Mouse (Mus musculus) ES-E14 (cell line): ENCODE results near the gene Taf15. TPM values are rescaled to one million over a fixed set of nuclear protein-coding genes. Genes with fewer than 3 reads are reported as not detected.

Experiments used
- DNase-seq: peaks from one replicate; pipeline ENCODE4 v3.0.0-alpha.2; 2013; ENCODE audit warnings: low read depth, low spot score
- H3K27ac ChIP-seq: 2 replicates; pipeline ENCODE4 v1.5.1; 2012; ENCODE audit warnings: low read depth, mild to moderate bottlenecking, low read length, moderate library complexity, mixed read lengths; ENCODE audit not compliant: poor library complexity, insufficient read depth, severe bottlenecking
- H3K36me3 ChIP-seq: 2 replicates; pipeline ENCODE4 v1.6.1; 2012; ENCODE audit warnings: mild to moderate bottlenecking, low read length, moderate library complexity, mixed read lengths; ENCODE audit not compliant: control insufficient read depth, poor library complexity, insufficient read depth, severe bottlenecking
- H3K4me1 ChIP-seq, 2 experiments: fragments of 150-350 bp in 1 of 2; sonication (generic) in 1 of 2; 2 replicates each; pipeline ENCODE4 v1.6.1; 2012; ENCODE audit warnings: low read length in 2 of 2, mild to moderate bottlenecking in 1 of 2, mixed read lengths in 1 of 2; ENCODE audit not compliant: control insufficient read depth in 2 of 2, insufficient read depth in 2 of 2, poor library complexity in 1 of 2
- H3K4me3 ChIP-seq, 2 experiments: fragments of 150-350 bp in 1 of 2; sonication (generic) in 1 of 2; 2 replicates each; pipeline ENCODE4 v1.5.1; 2012; ENCODE audit warnings: low read length in 2 of 2, low read depth in 1 of 2, mild to moderate bottlenecking in 1 of 2, mixed read lengths in 1 of 2; ENCODE audit not compliant: insufficient read depth in 1 of 2, poor library complexity in 1 of 2, severe bottlenecking in 1 of 2
- H3K9ac ChIP-seq: 2 replicates; pipeline ENCODE4 v1.6.1; 2012; ENCODE audit warnings: low read depth, mild to moderate bottlenecking, low read length, mixed read lengths; ENCODE audit not compliant: poor library complexity, insufficient read depth, severe bottlenecking
- H3K9me3 ChIP-seq: fragments of 150-350 bp; sonication (generic); 2 replicates; pipeline ENCODE4 v1.6.1; 2012; ENCODE audit warnings: low read depth, mild to moderate bottlenecking, low read length; ENCODE audit not compliant: control insufficient read depth, insufficient read depth
- CHD2 ChIP-seq: IDR thresholded peaks from 2 replicates; pipeline ENCODE4 v1.6.1; 2014; ENCODE audit warnings: mild to moderate bottlenecking, low read depth, low read length, inconsistent platforms
- HCFC1 ChIP-seq: IDR thresholded peaks from 2 replicates; pipeline ENCODE4 v1.6.1; 2012; ENCODE audit warnings: low read length, inconsistent platforms, borderline replicate concordance; ENCODE audit not compliant: insufficient read depth
- MAFK ChIP-seq: IDR thresholded peaks from 2 replicates; pipeline ENCODE4 v1.6.1; 2014; ENCODE audit warnings: mild to moderate bottlenecking, low read depth, low read length, inconsistent platforms; ENCODE audit not compliant: insufficient read depth
- ZC3H11A ChIP-seq: IDR thresholded peaks from 2 replicates; pipeline ENCODE4 v1.6.1; 2012; ENCODE audit warnings: low read depth, mild to moderate bottlenecking, inconsistent platforms, low read length, borderline replicate concordance
- ZNF384 ChIP-seq: IDR thresholded peaks from 2 replicates; pipeline ENCODE4 v1.6.1; 2012; ENCODE audit warnings: low read depth, low read length, inconsistent platforms
- in situ Hi-C, 2 experiments: fragments of 600-800 bp; cut with MboI; formaldehyde crosslinking; loops; one replicate each; pipeline ENCODE4 v1.15.1; 2025; ENCODE audit warnings: low sequenced_read_pairs in 2 of 2, inconsistent platforms in 1 of 2; ENCODE audit not compliant: unreplicated experiment in 2 of 2
- total RNA-seq: library from RNA; depleted of rRNA; stranded (reverse); fragments of 300-350 nt; gene quantifications from 2 replicates; pipeline ENCODE4 v1.2.3, GENCODE M21; 2012

The Taf15 gene
- total RNA-seq, 1 experiment, result 53.8 TPM

- no peak overlapping the region for H3K27ac ChIP-seq
- H3K4me3 ChIP-seq, result no peak overlapping the region
- in situ Hi-C loops, result no loop called here
- peaks cover 14% of the 10 kb centered on the region for H3K9me3 ChIP-seq
- no peak overlapping the region for H3K9ac ChIP-seq
- no peaks in the 10 kb centered on the region for H3K4me1 ChIP-seq
- no peaks in the 10 kb centered on the region for H3K36me3 ChIP-seq
- no peak for DNase-seq
- no peak for TF ChIP-seq MAFK
- no peak for TF ChIP-seq HCFC1
These were observed 5.7 kb upstream of the Taf15 start for GRCm38 (mm10) chr11:83467120-83467652.

GRCm38 (mm10) chr11:83468765-83469164 is 4.1 kb upstream of the Taf15 start:
- Histone ChIP-seq H3K4me1 (no peaks in the 10 kb centered on the region), H3K36me3 (no peaks in the 10 kb centered on the region), H3K9ac (no peak overlapping the region), H3K4me3 (no peak overlapping the region), H3K27ac (no peak overlapping the region), H3K9me3 (peaks cover 14% of the 10 kb centered on the region)
- in situ Hi-C loops, result no loop called here
- TF ChIP-seq CHD2 (no peak), MAFK (no peak), HCFC1 (no peak), ZC3H11A (no peak), ZNF384 (no peak)
- no peak for DNase-seq

- H3K9ac ChIP-seq, result peak overlapping the region; percentile 67; the same call in 1 of the 2 replicates
- in situ Hi-C loops, result no loop called here
- no peak overlapping the region for H3K27ac ChIP-seq
- no peak for DNase-seq
- H3K9me3 ChIP-seq, result peaks cover 14% of the 10 kb centered on the region
- no peak for TF ChIP-seq HCFC1
- TF ChIP-seq MAFK, result no peak
- TF ChIP-seq ZNF384, result no peak
- no peak for TF ChIP-seq CHD2
- TF ChIP-seq ZC3H11A, result no peak
- H3K4me3 ChIP-seq, result no peak overlapping the region
- no peaks in the 10 kb centered on the region for H3K4me1 ChIP-seq
- H3K36me3 ChIP-seq, result peaks cover 1% of the 10 kb centered on the region
These were observed 1.1 kb upstream of the Taf15 start for GRCm38 (mm10) chr11:83471766-83472165.

- peaks cover 6% of the 10 kb centered on the region for H3K36me3 ChIP-seq
- peak overlapping the region; percentile 81 for H3K27ac ChIP-seq
- TF ChIP-seq MAFK (no peak), CHD2 (no peak), ZNF384 (no peak), HCFC1 (no peak), ZC3H11A (no peak)
- peak overlapping the region; percentile 98 for H3K9ac ChIP-seq
- H3K4me1 ChIP-seq, result no peaks in the 10 kb centered on the region
- in situ Hi-C loops, result no loop called here
- no peak for DNase-seq
- H3K9me3 ChIP-seq, result peaks cover 10% of the 10 kb centered on the region
- peak overlapping the region; percentile 93 to 94 for H3K4me3 ChIP-seq
These were observed 540 bp downstream of the Taf15 start for GRCm38 (mm10) chr11:83473235-83474016.

GRCm38 (mm10) chr11:83491488-83491887 is 18.6 kb downstream of the Taf15 start:
- Histone ChIP-seq H3K4me3 (no peak overlapping the region), H3K27ac (no peak overlapping the region), H3K4me1 (peaks cover 2 to 15% of the 10 kb centered on the region in 2 experiments), H3K36me3 (peaks cover 5% of the 10 kb centered on the region; the same call in 1 of the 2 replicates), H3K9ac (no peak overlapping the region), H3K9me3 (0 out of 2 replicates have a peak, but pooled peaks cover 1% of the 10 kb centered on the region)
- DNase-seq, result no peak
- in situ Hi-C loops, result no loop called here
- TF ChIP-seq HCFC1, result no peak
